Mouse (Mus musculus): ENCODE data around the gene Clasp1. TPM values are rescaled to one million over a fixed set of nuclear protein-coding genes. Genes with fewer than 3 reads are reported as not detected.
A peak's percentile ranks its signal among the peaks of the same experiment; 100 is the strongest.

Clasp1 gene
- polyA plus RNA-seq, 1 experiment from 2014 or later: 117 TPM

- peaks cover 4% of the 10 kb centered on the region; the same call in 1 of the 2 replicates for H3K4me1 ChIP-seq (replicated peaks)
- H3K9ac ChIP-seq: no peak overlapping the region
- no peak overlapping the region for H3K27ac ChIP-seq
- ATAC-seq (ENCODE audit: low FRiP score): no peak
- no peak overlapping the region for H3K4me3 ChIP-seq
- no peak overlapping the region for H3K4me2 ChIP-seq
- H3K9me3 ChIP-seq: no peaks in the 10 kb centered on the region
- no peaks in the 10 kb centered on the region for H3K36me3 ChIP-seq
- WGBS: 82% methylated on average over 4 of the region's 4 CpGs
- H3K27me3 ChIP-seq: no peaks in the 10 kb centered on the region
These were observed 20.4 kb downstream of the Clasp1 start for GRCm38 (mm10) chr1:118409249-118409648.

DNA sequence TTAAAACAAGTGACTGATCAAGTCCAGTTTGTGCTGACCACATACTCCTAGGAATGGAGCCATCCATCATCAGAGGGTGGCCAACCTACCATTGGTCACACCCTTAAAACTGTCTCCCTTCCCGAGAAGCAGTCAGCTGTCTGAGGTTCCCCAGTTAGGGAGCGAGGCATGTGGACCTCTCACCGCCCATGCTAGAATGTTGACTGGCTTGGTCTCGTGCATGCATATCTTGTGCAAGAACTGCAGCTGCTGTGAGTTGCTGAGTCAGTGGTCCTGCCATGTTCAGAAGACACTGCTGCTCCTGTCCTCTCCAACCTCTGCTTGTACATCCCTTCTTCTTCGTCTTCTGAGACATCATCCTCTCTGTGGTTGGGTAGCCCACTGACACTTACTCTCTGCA, 22.0 kb downstream of the Clasp1 start:
- H3K4me3 ChIP-seq: no peak overlapping the region
- WGBS: 91% methylated on average over 5 of the region's 5 CpGs
- no peak for ATAC-seq (ENCODE audit: low FRiP score)

GRCm38 (mm10) chr1:118413169-118413568, 24.3 kb downstream of the Clasp1 start:
- no peak for ATAC-seq (ENCODE audit: low FRiP score)
- WGBS: 94% methylated on average over 2 of the region's 2 CpGs
- no peaks in the 10 kb centered on the region; the same call in 1 of the 2 replicates for H3K4me1 ChIP-seq (replicated peaks)

More for the DNA sequence above, 22.0 kb downstream of the Clasp1 start:
- H3K9me3 ChIP-seq: no peaks in the 10 kb centered on the region
- H3K4me2 ChIP-seq: no peak overlapping the region
- H3K27me3 ChIP-seq: no peaks in the 10 kb centered on the region
- H3K27ac ChIP-seq: no peak overlapping the region
- peaks cover 4% of the 10 kb centered on the region; the same call in 1 of the 2 replicates for H3K4me1 ChIP-seq (replicated peaks)
- no peak overlapping the region for H3K9ac ChIP-seq
- H3K36me3 ChIP-seq: no peaks in the 10 kb centered on the region

GRCm38 (mm10) chr1:118417047-118417730, 28.3 kb downstream of the Clasp1 start:
- Histone ChIP-seq H3K9me3 (no peaks in the 10 kb centered on the region), H3K36me3 (peaks cover 20% of the 10 kb centered on the region), H3K4me3 (no peak overlapping the region), H3K27ac (no peak overlapping the region), H3K9ac (no peak overlapping the region), H3K4me1 (replicated peaks) (peaks cover 13% of the 10 kb centered on the region), H3K4me2 (no peak overlapping the region), H3K27me3 (no peaks in the 10 kb centered on the region)
- ATAC-seq (ENCODE audit: low FRiP score): no peak
- 92% methylated on average over 9 of the region's 9 CpGs for WGBS

More at GRCm38 (mm10) chr1:118413169-118413568, 24.3 kb downstream of the Clasp1 start:
- no peaks in the 10 kb centered on the region for H3K27me3 ChIP-seq
- H3K9ac ChIP-seq: no peak overlapping the region
- H3K27ac ChIP-seq: no peak overlapping the region; the same call in 1 of the 2 replicates
- H3K4me2 ChIP-seq: no peak overlapping the region
- no peak overlapping the region for H3K4me3 ChIP-seq
- no peaks in the 10 kb centered on the region for H3K9me3 ChIP-seq
- no peaks in the 10 kb centered on the region for H3K36me3 ChIP-seq

- H3K27ac ChIP-seq: no peak overlapping the region
- no peak for ATAC-seq (ENCODE audit: low FRiP score)
- no peak overlapping the region for H3K4me2 ChIP-seq
- H3K9ac ChIP-seq: no peak overlapping the region
- no peaks in the 10 kb centered on the region for H3K9me3 ChIP-seq
- H3K36me3 ChIP-seq: peaks cover 31% of the 10 kb centered on the region
- 86% methylated on average over 8 of the region's 8 CpGs for WGBS
- peaks cover 21% of the 10 kb centered on the region for H3K4me1 ChIP-seq (replicated peaks)
- no peaks in the 10 kb centered on the region for H3K27me3 ChIP-seq
- no peak overlapping the region for H3K4me3 ChIP-seq
These were observed 30.5 kb downstream of the Clasp1 start for GRCm38 (mm10) chr1:118419399-118419798.

- peaks cover 31% of the 10 kb centered on the region for H3K36me3 ChIP-seq
- H3K4me3 ChIP-seq: no peak overlapping the region
- H3K9ac ChIP-seq: no peak overlapping the region
- H3K9me3 ChIP-seq: no peaks in the 10 kb centered on the region
- H3K27me3 ChIP-seq: no peaks in the 10 kb centered on the region
- no peak overlapping the region for H3K27ac ChIP-seq
- WGBS: 85% methylated on average over 3 of the region's 3 CpGs
- ATAC-seq (ENCODE audit: low FRiP score): no peak
- no peak overlapping the region for H3K4me2 ChIP-seq
- peaks cover 21% of the 10 kb centered on the region for H3K4me1 ChIP-seq (replicated peaks)
These were observed 32.3 kb downstream of the Clasp1 start for GRCm38 (mm10) chr1:118421149-118421548.

DNA sequence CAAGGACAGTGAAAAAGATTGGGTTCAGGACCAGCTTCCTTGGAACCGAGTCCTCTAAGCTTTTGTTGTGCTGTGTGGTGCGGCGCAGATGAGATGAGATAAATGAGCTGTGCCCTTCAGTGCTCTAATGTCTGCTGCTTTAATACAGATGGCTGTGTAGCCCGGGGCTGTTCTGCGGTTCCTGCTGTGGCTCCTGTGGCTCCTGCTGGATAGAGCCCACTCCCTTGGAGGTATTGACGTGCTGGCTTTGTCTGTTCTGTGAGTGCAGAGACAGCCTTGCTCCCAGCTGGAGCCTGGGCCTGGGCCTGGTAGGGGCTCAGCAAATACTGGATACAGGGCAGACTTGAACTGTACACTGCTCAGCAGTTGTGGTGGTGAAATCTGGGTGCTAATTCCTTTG, 34.0 kb downstream of the Clasp1 start:
- peak overlapping the region; percentile 63 for H3K27ac ChIP-seq
- WGBS: 49% methylated on average over 6 of the region's 6 CpGs
- peaks cover 25% of the 10 kb centered on the region for H3K4me1 ChIP-seq (replicated peaks)
- H3K36me3 ChIP-seq: peaks cover 31% of the 10 kb centered on the region
- H3K4me3 ChIP-seq: no peak overlapping the region
- no peaks in the 10 kb centered on the region for H3K9me3 ChIP-seq
- H3K4me2 ChIP-seq: no peak overlapping the region
- peak; percentile 72 for ATAC-seq (ENCODE audit: low FRiP score)
- no peak overlapping the region; the same call in 1 of the 2 replicates for H3K9ac ChIP-seq
- no peaks in the 10 kb centered on the region for H3K27me3 ChIP-seq

- Histone ChIP-seq H3K27me3 (no peaks in the 10 kb centered on the region), H3K4me3 (no peak overlapping the region), H3K9me3 (no peaks in the 10 kb centered on the region), H3K36me3 (peaks cover 14% of the 10 kb centered on the region), H3K4me2 (no peak overlapping the region), H3K27ac (no peak overlapping the region), H3K4me1 (replicated peaks) (peaks cover 34% of the 10 kb centered on the region), H3K9ac (no peak overlapping the region)
- ATAC-seq (ENCODE audit: low FRiP score): no peak
- WGBS: 86% methylated on average over 2 of the region's 2 CpGs
These were observed 37.1 kb downstream of the Clasp1 start for GRCm38 (mm10) chr1:118425982-118426381.

DNA sequence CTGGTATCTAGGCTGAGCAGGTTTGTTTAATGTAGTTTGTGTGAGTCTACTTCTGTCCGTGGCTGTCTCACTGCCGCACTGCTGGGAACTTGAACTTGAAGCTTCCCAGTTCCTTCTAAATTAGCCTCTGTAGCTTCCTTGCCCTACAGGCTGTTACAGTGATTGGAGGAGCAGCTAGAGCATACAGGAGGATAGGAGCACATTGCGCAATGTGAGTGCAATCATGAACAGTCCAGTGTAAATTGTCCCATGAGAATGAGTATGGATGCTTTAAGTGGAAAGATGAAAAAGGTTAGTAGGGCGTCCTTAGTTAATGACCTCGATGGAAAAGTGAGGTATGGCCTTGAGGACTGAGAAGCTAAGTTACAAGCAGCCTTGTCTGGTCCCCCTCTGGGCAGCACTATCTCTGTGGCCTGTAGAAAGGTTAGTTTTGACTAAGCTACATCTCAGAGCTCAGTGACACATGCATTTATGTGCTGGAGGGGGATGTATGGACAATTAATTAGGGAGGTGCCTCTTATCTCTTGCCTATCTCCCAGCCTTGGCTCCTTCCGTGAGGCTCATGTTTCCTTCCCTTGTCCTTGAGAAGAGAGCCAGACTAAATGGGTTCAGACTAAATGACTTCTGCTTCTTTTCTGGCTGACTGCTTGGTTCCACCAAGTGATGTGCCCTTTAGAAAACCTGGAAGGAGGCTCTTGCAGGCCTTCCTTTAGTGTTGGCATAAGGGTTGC, 39.7 kb downstream of the Clasp1 start:
- Histone ChIP-seq H3K27ac (no peak overlapping the region), H3K27me3 (no peaks in the 10 kb centered on the region), H3K4me1 (replicated peaks) (peaks cover 23% of the 10 kb centered on the region), H3K4me2 (no peak overlapping the region), H3K4me3 (no peak overlapping the region), H3K9me3 (no peaks in the 10 kb centered on the region), H3K9ac (no peak overlapping the region), H3K36me3 (0 out of 2 replicates have a peak, but pooled peaks cover 5% of the 10 kb centered on the region)
- ATAC-seq (ENCODE audit: low FRiP score): no peak
- WGBS: 87% methylated on average over 6 of the region's 6 CpGs

- Histone ChIP-seq H3K4me2 (no peak overlapping the region), H3K9ac (no peak overlapping the region), H3K27me3 (no peaks in the 10 kb centered on the region), H3K27ac (no peak overlapping the region), H3K4me3 (no peak overlapping the region), H3K9me3 (no peaks in the 10 kb centered on the region), H3K36me3 (no peaks in the 10 kb centered on the region), H3K4me1 (replicated peaks) (peaks cover 34% of the 10 kb centered on the region)
- 93% methylated on average over 4 of the region's 4 CpGs for WGBS
- no peak for ATAC-seq (ENCODE audit: low FRiP score)
These were observed 42.7 kb downstream of the Clasp1 start for GRCm38 (mm10) chr1:118431548-118431947.

DNA sequence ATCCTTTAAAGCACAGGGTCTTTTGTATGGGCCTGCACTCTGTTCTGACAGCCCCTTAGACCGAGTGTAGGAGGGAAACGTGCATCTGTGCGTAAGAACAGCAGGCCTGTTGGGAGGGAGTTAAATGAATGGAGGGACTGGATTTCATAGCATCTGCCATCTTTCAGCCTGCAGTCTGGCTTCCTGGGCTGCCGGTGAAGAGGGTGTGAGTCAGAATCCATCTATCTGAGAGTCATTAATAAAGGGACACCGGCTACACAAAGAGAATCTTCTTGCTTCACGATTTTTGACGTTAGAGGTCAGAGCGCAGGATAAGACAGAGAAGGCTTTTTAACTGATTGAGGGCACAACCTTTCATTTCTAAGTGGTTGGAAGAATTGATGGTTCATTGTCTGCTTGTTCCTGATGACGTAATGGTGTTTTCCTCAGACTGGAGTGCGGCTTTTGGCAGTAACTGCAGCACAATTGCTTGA, 46.2 kb downstream of the Clasp1 start:
- peak; percentile 76 for ATAC-seq (ENCODE audit: low FRiP score)
- Histone ChIP-seq H3K4me2 (peak overlapping the region; percentile 20), H3K4me1 (replicated peaks) (peaks cover 25% of the 10 kb centered on the region), H3K27ac (peak overlapping the region; percentile 92), H3K9ac (peak overlapping the region; percentile 60), H3K36me3 (no peaks in the 10 kb centered on the region), H3K27me3 (no peaks in the 10 kb centered on the region), H3K4me3 (peak overlapping the region; percentile 7; the same call in 1 of the 2 replicates), H3K9me3 (no peaks in the 10 kb centered on the region)
- WGBS: 36% methylated on average over 10 of the region's 10 CpGs

DNA sequence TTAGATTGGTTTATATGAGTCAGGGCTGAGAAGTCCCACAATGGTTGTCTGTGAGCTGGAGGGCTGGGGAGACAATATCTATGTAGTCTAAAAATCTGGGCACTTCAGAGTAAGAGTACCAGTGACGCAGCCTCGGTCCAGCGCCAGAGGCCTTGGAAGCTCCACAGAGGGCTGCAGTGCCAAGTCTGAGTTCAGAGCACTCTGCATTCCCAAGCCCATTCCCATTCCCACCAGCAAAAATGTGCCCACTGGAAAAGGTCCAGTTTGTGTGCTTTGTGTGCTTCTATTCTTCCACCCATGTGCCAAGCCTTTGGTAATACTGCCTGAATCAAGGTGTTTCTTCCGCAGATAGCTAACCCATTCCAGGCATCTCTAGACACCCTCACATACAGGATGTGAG, 49.0 kb downstream of the Clasp1 start:
- Histone ChIP-seq H3K9ac (no peak overlapping the region), H3K4me3 (no peak overlapping the region), H3K27ac (peak overlapping the region; percentile 26; the same call in 1 of the 2 replicates), H3K4me1 (replicated peaks) (peaks cover 26% of the 10 kb centered on the region), H3K27me3 (no peaks in the 10 kb centered on the region), H3K4me2 (no peak overlapping the region), H3K36me3 (no peaks in the 10 kb centered on the region), H3K9me3 (no peaks in the 10 kb centered on the region)
- no peak for ATAC-seq (ENCODE audit: low FRiP score)
- 85% methylated on average over 4 of the region's 4 CpGs for WGBS
